Mouse (Mus musculus): Measurements from ENCODE around the gene Pank3.
"Not testable (repeated sequence)": the region's sequence is repeated elsewhere in the genome, so short reads cannot be mapped to it uniquely, and the experiment has no call there.

Pank3 gene

GRCm38 (mm10) chr11:35776452-35776851 is 7.2 kb downstream of the Pank3 start:
- DNase-seq (ENCODE audit: low spot score in 2 of 2), result no peak

GRCm38 (mm10) chr11:35780336-35780735 is 11.1 kb downstream of the Pank3 start:
- no peak for DNase-seq (ENCODE audit: low spot score in 2 of 2)

GRCm38 (mm10) chr11:35782444-35782843 is 13.2 kb downstream of the Pank3 start:
- DNase-seq (ENCODE audit: low spot score in 2 of 2), result no peak

GRCm38 (mm10) chr11:35783038-35783437 is 13.8 kb downstream of the Pank3 start:
- no peak for DNase-seq (ENCODE audit: low spot score in 2 of 2)

GRCm38 (mm10) chr11:35784002-35784401 is 14.7 kb downstream of the Pank3 start:
- no peak for DNase-seq (ENCODE audit: low spot score in 2 of 2)

GRCm38 (mm10) chr11:35784537-35784936 is 15.3 kb downstream of the Pank3 start:
- DNase-seq (ENCODE audit: low spot score in 2 of 2), result no peak

- DNase-seq (ENCODE audit: low spot score in 2 of 2), result no peak
Measured at GRCm38 (mm10) chr11:35788443-35788842, 19.2 kb downstream of the Pank3 start.

GRCm38 (mm10) chr11:35792800-35793199 is 23.5 kb downstream of the Pank3 start:
- DNase-seq (ENCODE audit: low spot score in 2 of 2), result not testable (repeated sequence)

- DNase-seq (ENCODE audit: low spot score in 2 of 2), result no peak
Measured at GRCm38 (mm10) chr11:35797751-35798494, 28.6 kb downstream of the Pank3 start.

GRCm38 (mm10) chr11:35798495-35798820 is 29.2 kb downstream of the Pank3 start:
- no peak for DNase-seq (ENCODE audit: low spot score in 2 of 2)

GRCm38 (mm10) chr11:35798874-35799273 is 29.6 kb downstream of the Pank3 start, which contains the start of gene Fbll1:
Fbll1 (minus strand) TSS chr11:35798884.
- no peak for DNase-seq (ENCODE audit: low spot score in 2 of 2)

GRCm38 (mm10) chr11:35801332-35801731 is 32.0 kb downstream of the Pank3 start:
- DNase-seq (ENCODE audit: low spot score in 2 of 2), result no peak

- no peak for DNase-seq (ENCODE audit: low spot score in 2 of 2)
Measured at GRCm38 (mm10) chr11:35811458-35811857, 42.2 kb downstream of the Pank3 start.

- no peak for DNase-seq (ENCODE audit: low spot score in 2 of 2)
Measured at GRCm38 (mm10) chr11:35816316-35816715, 47.0 kb downstream of the Pank3 start.

GRCm38 (mm10) chr11:35827714-35828113 is 58.4 kb downstream of the Pank3 start:
- DNase-seq (ENCODE audit: low spot score in 2 of 2), result no peak

GRCm38 (mm10) chr11:35832139-35832538 is 62.9 kb downstream of the Pank3 start:
- no peak for DNase-seq (ENCODE audit: low spot score in 2 of 2)

- DNase-seq (ENCODE audit: low spot score in 2 of 2), result no peak
Measured at GRCm38 (mm10) chr11:35833270-35833669, 64.0 kb downstream of the Pank3 start.

GRCm38 (mm10) chr11:35834022-35834760 is 64.9 kb downstream of the Pank3 start, which contains the start of gene Rars:
Rars (minus strand) TSS chr11:35834506.
- DNase-seq (ENCODE audit: low spot score in 2 of 2), result peak; percentile 92 to 94

- DNase-seq (ENCODE audit: low spot score in 2 of 2), result no peak
Measured at GRCm38 (mm10) chr11:35837156-35838126, 68.2 kb downstream of the Pank3 start.

GRCm38 (mm10) chr11:35838345-35839338 is 69.4 kb downstream of the Pank3 start:
- DNase-seq (ENCODE audit: low spot score in 2 of 2), result peak; percentile 88 to 91

GRCm38 (mm10) chr11:35840282-35840681 is 71.0 kb downstream of the Pank3 start:
- DNase-seq (ENCODE audit: low spot score in 2 of 2), result no peak

Measured in heart, adult 9 months (tissue).